Mouse (Mus musculus) cerebellum, adult 2 months (tissue): ENCODE results near the gene Rnls. TPM values are rescaled to one million over a fixed set of nuclear protein-coding genes. Genes with fewer than 3 reads are reported as not detected.

Source experiments
- DNase-seq, 2 experiments: peaks; one replicate each; pipeline ENCODE4 v3.0.0; 2021
- H3K27ac ChIP-seq: fragments of 200-500 bp; 2 replicates; pipeline ENCODE4 v1.5.1; 2012; ENCODE audit warnings: low read length, control low read depth, inconsistent platforms; ENCODE audit not compliant: insufficient read depth
- H3K27me3 ChIP-seq: fragments of 200-500 bp; 2 replicates; pipeline ENCODE4 v1.6.1; 2012; ENCODE audit warnings: inconsistent platforms, mild to moderate bottlenecking, low read length, moderate library complexity; ENCODE audit not compliant: control insufficient read depth, insufficient read depth
- H3K4me1 ChIP-seq: fragments of 200-500 bp; 2 replicates; pipeline ENCODE4 v1.6.1; 2011; ENCODE audit warnings: low read length; ENCODE audit not compliant: control insufficient read depth, insufficient read depth
- H3K4me3 ChIP-seq: fragments of 200-500 bp; replicated peaks from 2 replicates; pipeline ENCODE3; 2011; ENCODE audit warnings: mild to moderate bottlenecking, low read depth, low read length, control low read depth; ENCODE audit not compliant: insufficient read depth
- CTCF ChIP-seq: fragments of 200-500 bp; IDR thresholded peaks from 2 replicates; pipeline ENCODE4 v1.5.1; 2011; ENCODE audit warnings: low read depth, mild to moderate bottlenecking, control low read depth, low read length, moderate library complexity, borderline replicate concordance; ENCODE audit not compliant: insufficient read depth
- POLR2A ChIP-seq: fragments of 200-500 bp; IDR thresholded peaks from 2 replicates; pipeline ENCODE4 v1.6.1; 2011; ENCODE audit warnings: low read length, control low read depth, borderline replicate concordance; ENCODE audit not compliant: insufficient read depth
- WGBS: fragments of 180-500 bp; shearing (Covaris S2); methylation state at CpG from one replicate; pipeline ENCODE4 v1.1.7; 2018; 5-methylcytosine and 5-hydroxymethylcytosine counted together
- polyA plus RNA-seq: library from polyadenylated mRNA; depleted of rRNA; stranded (reverse); fragments of >200 nt; gene quantifications from 2 replicates; pipeline ENCODE4 v1.2.3, GENCODE M21; 2012; rRNA removed

Rnls gene
- polyA plus RNA-seq, 1 experiment = 2.5 TPM

- TF ChIP-seq POLR2A = no peak
- TF ChIP-seq CTCF = no peak
- no peak overlapping the region for H3K27ac ChIP-seq
- no peaks in the 10 kb centered on the region for H3K4me1 ChIP-seq
- no peaks in the 10 kb centered on the region for H3K27me3 ChIP-seq
- DNase-seq = no peak
- H3K4me3 ChIP-seq = no peak overlapping the region
- 67% methylated on average over 4 of the region's 4 CpGs for WGBS
Observed at GRCm38 (mm10) chr19:33087961-33088360, 304.1 kb downstream of the Rnls start.

Other genes starting within 250 kb of the Rnls start
- gene Lipo4, start 125.5 kb upstream of the Rnls start, polyA plus RNA-seq = not detected in 2 replicates
- not detected in 2 replicates for gene Gm8978, start 233.0 kb upstream of the Rnls start, polyA plus RNA-seq